In the genomic region with DNA sequence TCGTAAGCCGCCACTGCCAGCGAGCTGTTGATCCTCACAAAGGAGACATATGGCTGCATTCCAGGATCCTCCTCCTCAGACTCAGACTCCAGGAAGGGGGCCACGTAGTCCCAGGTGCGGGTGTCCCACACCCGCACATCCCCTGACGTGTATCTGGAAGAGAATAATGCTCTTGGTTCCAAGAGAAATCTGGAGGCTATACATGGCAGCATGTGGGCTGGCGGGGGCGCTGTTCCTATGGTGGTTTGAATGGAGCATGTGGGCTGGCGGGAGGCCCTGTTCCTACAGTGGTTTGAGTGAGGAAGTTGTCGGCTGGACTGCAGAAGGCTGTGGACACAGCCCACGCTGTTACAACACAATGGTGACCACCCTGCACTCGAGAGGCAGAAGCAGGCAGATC, we compare ENCODE assay signal across 10 mouse cellular contexts. TPM values are rescaled to one million over a fixed set of nuclear protein-coding genes. Genes with fewer than 3 reads are reported as not detected.
A peak's percentile ranks its signal among the peaks of the same experiment; 100 is the strongest.
DNase-seq lines count a peak whose midpoint lies in the region; TF ChIP-seq lines count a peak whose summit lies in the region.
"Had no signal": no experiment of that assay in that cellular context is flagged by ENCODE, and none has a peak within 500 bp of the region (broad histone marks: within the 10 kb centered on the region; RNA-seq: fewer than 3 reads in every experiment).

No protein-coding gene starts in this region.

- H3K4me1 ChIP-seq in cerebellum, adult 2 months (ENCODE audit: control insufficient read depth, insufficient read depth, low read length), result peaks cover 50% of the 10 kb centered on the region

- H3K27ac ChIP-seq in cerebellum, adult 2 months (ENCODE audit: insufficient read depth, low read length), result no peak overlapping the region; the same call in 1 of the 2 replicates

- TF ChIP-seq CTCF in cerebellum, adult 2 months (IDR thresholded peaks at IDR 0.05; ENCODE audit: borderline replicate concordance, insufficient read depth, low read depth, low read length), result 0 out of 2 replicates have a peak, but pooled peaks have one; percentile 21

- no peaks in the 10 kb centered on the region for H3K27me3 ChIP-seq in cerebellum, adult 2 months (ENCODE audit: control insufficient read depth, insufficient read depth, low read length)

- no peak overlapping the region for H3K4me3 ChIP-seq in cerebellum, adult 2 months (replicated peaks; ENCODE audit: insufficient read depth, low read depth, low read length)

- intact Hi-C loops in left cerebral cortex, postnatal 14 days (cut with DNase I), result no loop called here
- intact Hi-C loops in heart, postnatal 25 days (cut with DNase I), result no loop called here

- 21% methylated on average over 13 of the region's 13 CpGs for WGBS in cerebellum, adult 2 months

- no peak for TF ChIP-seq POLR2A in cerebellum, adult 2 months (IDR thresholded peaks at IDR 0.05; ENCODE audit: borderline replicate concordance, insufficient read depth, low read length)

- DNase-seq in cerebellum, adult 2 months, result peak; percentile 39 to 53
- DNase-seq in cerebellum, adult 9-10 months, result no peak
- peak; percentile 50 for DNase-seq in Muller cell, postnatal 12 days (ENCODE audit: inconsistent ontology term)
- peak; percentile 60 to 64 for DNase-seq in frontal cortex, postnatal 25 days (ENCODE audit: low spot score in 2 of 2)
- DNase-seq in left cerebral cortex, postnatal 14 days (ENCODE audit: low spot score in 2 of 2), result peak; percentile 78 to 94
- no peak for DNase-seq in B cell, adult 2 months
- DNase-seq in heart, postnatal 25 days (ENCODE audit: low spot score), result no peak
- DNase-seq in heart, adult 9 months (ENCODE audit: low spot score in 2 of 2), result no peak
- DNase-seq: liver, postnatal 0 days had no signal

RNA-seq across cellular contexts. Expression of a gene that starts 41.6 kb away (rescaled TPM):
- polyA plus RNA-seq in cerebellum, adult 2 months (2012; rRNA removed), result 42.8 and 46.2 TPM in 2 replicates
- 10 to 100 TPM; 34.7 to 36.6 TPM for total RNA-seq in left cerebral cortex, postnatal 14 days (2021)
- total RNA-seq in heart, postnatal 25 days (2021), result 10 to 100 TPM; 40.3 to 43.6 TPM

RNA-seq across cellular contexts. Expression of a gene that starts 50.8 kb away (rescaled TPM):
- 3.3 and 3.4 TPM in 2 replicates for polyA plus RNA-seq in cerebellum, adult 2 months (2012; rRNA removed)
- total RNA-seq in left cerebral cortex, postnatal 14 days (2021), result 10 to 100 TPM; 30.4 to 37.8 TPM
- total RNA-seq in heart, postnatal 25 days (2021), result under 1 TPM; 0.56 to 0.88 TPM
- polyA plus RNA-seq: heart, embryonic 11.5 days; liver, postnatal 0 days had no signal

Comparison
In these comparisons a context has a peak if more than half of its experiments do, and no peak if none do; other contexts are left out.
1. DNase-seq: peak in cerebellum, adult 2 months (2 of 2), Muller cell, postnatal 12 days (single experiment), frontal cortex, postnatal 25 days (2 of 2) and left cerebral cortex, postnatal 14 days (2 of 2); none in cerebellum, adult 9-10 months (single experiment), B cell, adult 2 months (0 of 2), heart, postnatal 25 days (single experiment) and heart, adult 9 months (0 of 2).
2. RNA of a gene that starts 50.8 kb away (total RNA-seq): 30.4 to 37.8 TPM in left cerebral cortex, postnatal 14 days; 0.56 to 0.88 TPM in heart, postnatal 25 days; every median in the first group is over 10 times any median in the second.